Mouse (Mus musculus) naive thymus-derived CD4-positive, alpha-beta T cell, adult 2 months (primary cell): ENCODE results near the gene Ceacam12.
"Not testable (repeated sequence)": the region's sequence is repeated elsewhere in the genome, so short reads cannot be mapped to it uniquely, and the experiment has no call there.

ENCODE experiments used
- DNase-seq: peaks from one replicate; pipeline ENCODE4 v3.0.0-alpha.2; 2011; ENCODE audit warnings: low read depth

Ceacam12 gene

GRCm38 (mm10) chr7:18065629-18066028 is at the start of gene Ceacam12:
Ceacam12 (plus strand) TSS chr7:18065929.
- DNase-seq = no peak

GRCm38 (mm10) chr7:18073821-18074220 is 8.1 kb downstream of the Ceacam12 start:
- not testable (repeated sequence) for DNase-seq

GRCm38 (mm10) chr7:18100785-18101184 is 35.1 kb downstream of the Ceacam12 start:
- no peak for DNase-seq
